Mouse (Mus musculus): Measurements from ENCODE around the gene Lzts3. TPM values are rescaled to one million over a fixed set of nuclear protein-coding genes. Genes with fewer than 3 reads are reported as not detected.

Lzts3 gene
- polyA plus RNA-seq, 1 experiment, result 114 TPM

- no peak for DNase-seq (ENCODE audit: extremely low spot score in 1 of 2, low spot score in 1 of 2)
These were observed 4.4 kb downstream of the Lzts3 start for GRCm38 (mm10) chr2:130638101-130638611.

- no peak for DNase-seq (ENCODE audit: extremely low spot score in 1 of 2, low spot score in 1 of 2)
These were observed 6.8 kb downstream of the Lzts3 start for GRCm38 (mm10) chr2:130635847-130636246.

- DNase-seq (ENCODE audit: extremely low spot score in 1 of 2, low spot score in 1 of 2), result no peak
These were observed 7.7 kb downstream of the Lzts3 start for GRCm38 (mm10) chr2:130634739-130635411.

GRCm38 (mm10) chr2:130634006-130634738 is 8.4 kb downstream of the Lzts3 start:
- DNase-seq (ENCODE audit: extremely low spot score in 1 of 2, low spot score in 1 of 2), result no peak

GRCm38 (mm10) chr2:130632887-130633675 is 9.5 kb downstream of the Lzts3 start:
- no peak for DNase-seq (ENCODE audit: extremely low spot score in 1 of 2, low spot score in 1 of 2)

GRCm38 (mm10) chr2:130632416-130632815 is 10.2 kb downstream of the Lzts3 start:
- peak in 1 of 2 experiments; percentile 62 for DNase-seq (ENCODE audit: extremely low spot score in 1 of 2, low spot score in 1 of 2)

GRCm38 (mm10) chr2:130629839-130630203 is 12.8 kb downstream of the Lzts3 start, which contains the start of the genes Fastkd5 and Ubox5:
TSS of gene Fastkd5 (minus strand) at chr2:130630027.
TSS of gene Ubox5 (minus strand) at chr2:130630038.
- DNase-seq (ENCODE audit: extremely low spot score in 1 of 2, low spot score in 1 of 2), result peak; percentile 81 to 95

GRCm38 (mm10) chr2:130629080-130629838 is 13.3 kb downstream of the Lzts3 start:
- no peak for DNase-seq (ENCODE audit: extremely low spot score in 1 of 2, low spot score in 1 of 2)

GRCm38 (mm10) chr2:130628424-130628823 is 14.2 kb downstream of the Lzts3 start:
- DNase-seq (ENCODE audit: extremely low spot score in 1 of 2, low spot score in 1 of 2), result no peak

GRCm38 (mm10) chr2:130618972-130619371 is 23.6 kb downstream of the Lzts3 start:
- no peak for DNase-seq (ENCODE audit: extremely low spot score in 1 of 2, low spot score in 1 of 2)

GRCm38 (mm10) chr2:130613091-130613490 is 29.5 kb downstream of the Lzts3 start:
- no peak for DNase-seq (ENCODE audit: extremely low spot score in 1 of 2, low spot score in 1 of 2)

GRCm38 (mm10) chr2:130602195-130602594 is 40.4 kb downstream of the Lzts3 start:
- no peak for DNase-seq (ENCODE audit: extremely low spot score in 1 of 2, low spot score in 1 of 2)

GRCm38 (mm10) chr2:130598399-130598798 is 44.2 kb downstream of the Lzts3 start:
- DNase-seq (ENCODE audit: extremely low spot score in 1 of 2, low spot score in 1 of 2), result no peak

- peak in 1 of 2 experiments; percentile 73 for DNase-seq (ENCODE audit: extremely low spot score in 1 of 2, low spot score in 1 of 2)
These were observed 45.0 kb downstream of the Lzts3 start for GRCm38 (mm10) chr2:130597601-130598010.

- no peak for DNase-seq (ENCODE audit: extremely low spot score in 1 of 2, low spot score in 1 of 2)
These were observed 47.0 kb downstream of the Lzts3 start for GRCm38 (mm10) chr2:130595596-130595995.

GRCm38 (mm10) chr2:130591016-130591415 is 51.6 kb downstream of the Lzts3 start:
- no peak for DNase-seq (ENCODE audit: extremely low spot score in 1 of 2, low spot score in 1 of 2)

GRCm38 (mm10) chr2:130589761-130590160 is 52.8 kb downstream of the Lzts3 start:
- no peak for DNase-seq (ENCODE audit: extremely low spot score in 1 of 2, low spot score in 1 of 2)

GRCm38 (mm10) chr2:130589157-130589556 is 53.4 kb downstream of the Lzts3 start:
- no peak for DNase-seq (ENCODE audit: extremely low spot score in 1 of 2, low spot score in 1 of 2)

- DNase-seq (ENCODE audit: extremely low spot score in 1 of 2, low spot score in 1 of 2), result no peak
These were observed 54.2 kb downstream of the Lzts3 start for GRCm38 (mm10) chr2:130588373-130588772.

GRCm38 (mm10) chr2:130586016-130586415 is 56.6 kb downstream of the Lzts3 start:
- DNase-seq (ENCODE audit: extremely low spot score in 1 of 2, low spot score in 1 of 2), result peak; percentile 41 to 72
